Mouse (Mus musculus): ENCODE measurements around the gene Ercc2. TPM values are rescaled to one million over a fixed set of nuclear protein-coding genes. Genes with fewer than 3 reads are reported as not detected.

The Ercc2 gene
- 9.9 TPM for polyA plus RNA-seq (2017; shearing (Covaris generic))

GRCm38 (mm10) chr7:19381377-19382165, at the start of gene Ercc2:
Gene Ercc2, plus strand, starts transcription at chr7:19382010.

GRCm38 (mm10) chr7:19344237-19344847, 37.5 kb upstream of the Ercc2 start, which contains the start of gene Ercc1:
Gene Ercc1, plus strand, starts transcription at chr7:19344778.

GRCm38 (mm10) chr7:19359299-19359891, 22.4 kb upstream of the Ercc2 start, which contains the start of the genes Cd3eap and Ppp1r13l:
Gene Cd3eap, minus strand, starts transcription at chr7:19359483.
Gene Ppp1r13l, plus strand, starts transcription at chr7:19359749.

GRCm38 (mm10) chr7:19403731-19404296, 22.0 kb downstream of the Ercc2 start, which contains the start of gene Klc3:
Gene Klc3, minus strand, starts transcription at chr7:19404104.

GRCm38 (mm10) chr7:19404476-19404875, 22.7 kb downstream of the Ercc2 start, which contains the start of gene Ckm:
Gene Ckm, plus strand, starts transcription at chr7:19404776.

Other genes with a start within 250 kb of the Ercc2 start
- 9.7 TPM for gene Qpctl, start 232.7 kb upstream of the Ercc2 start, polyA plus RNA-seq (2017; shearing (Covaris generic))
- gene Snrpd2, start 232.3 kb upstream of the Ercc2 start, polyA plus RNA-seq (2017; shearing (Covaris generic)), result 51.3 TPM
- gene Gipr, start 215.9 kb upstream of the Ercc2 start, polyA plus RNA-seq (2017; shearing (Covaris generic)), result not detected
- gene Eml2, start 205.6 kb upstream of the Ercc2 start, polyA plus RNA-seq (2017; shearing (Covaris generic)), result 31.6 TPM
- gene Gpr4, start 169.5 kb upstream of the Ercc2 start, polyA plus RNA-seq (2017; shearing (Covaris generic)), result 0.16 TPM
- gene Opa3, start 153.7 kb upstream of the Ercc2 start, polyA plus RNA-seq (2017; shearing (Covaris generic)), result 25.4 TPM
- gene Vasp, start 110.2 kb upstream of the Ercc2 start, polyA plus RNA-seq (2017; shearing (Covaris generic)), result 333 TPM
- 2.8 TPM for gene Ppm1n, start 101.9 kb upstream of the Ercc2 start, polyA plus RNA-seq (2017; shearing (Covaris generic))
- not detected for gene Rtn2, start 99.4 kb upstream of the Ercc2 start, polyA plus RNA-seq (2017; shearing (Covaris generic))
- 0.78 TPM for gene Fosb, start 72.0 kb upstream of the Ercc2 start, polyA plus RNA-seq (2017; shearing (Covaris generic))
- gene Ercc1, start 37.2 kb upstream of the Ercc2 start, polyA plus RNA-seq (2017; shearing (Covaris generic)), result 86.2 TPM
- 13.9 TPM for gene Cd3eap, start 22.5 kb upstream of the Ercc2 start, polyA plus RNA-seq (2017; shearing (Covaris generic))
- 0.20 TPM for gene Ppp1r13l, start 22.3 kb upstream of the Ercc2 start, polyA plus RNA-seq (2017; shearing (Covaris generic))
- 17.0 TPM for gene Klc3, start 22.1 kb downstream of the Ercc2 start, polyA plus RNA-seq (2017; shearing (Covaris generic))
- gene Ckm, start 22.8 kb downstream of the Ercc2 start, polyA plus RNA-seq (2017; shearing (Covaris generic)), result not detected
- 2.0 TPM for gene Mark4, start 76.8 kb downstream of the Ercc2 start, polyA plus RNA-seq (2017; shearing (Covaris generic))
- not detected for gene Exoc3l2, start 81.3 kb downstream of the Ercc2 start, polyA plus RNA-seq (2017; shearing (Covaris generic))
- 0.28 TPM for gene Bloc1s3, start 126.4 kb downstream of the Ercc2 start, polyA plus RNA-seq (2017; shearing (Covaris generic))
- gene Trappc6a, start 126.4 kb downstream of the Ercc2 start, polyA plus RNA-seq (2017; shearing (Covaris generic)), result 115 TPM
- not detected for gene Nkpd1, start 135.8 kb downstream of the Ercc2 start, polyA plus RNA-seq (2017; shearing (Covaris generic))
- gene Ppp1r37, start 181.1 kb downstream of the Ercc2 start, polyA plus RNA-seq (2017; shearing (Covaris generic)), result 4.3 TPM
- 1.6 TPM for gene Zfp296, start 195.3 kb downstream of the Ercc2 start, polyA plus RNA-seq (2017; shearing (Covaris generic))
- 95.3 TPM for gene Gemin7, start 195.6 kb downstream of the Ercc2 start, polyA plus RNA-seq (2017; shearing (Covaris generic))
- gene Clasrp, start 222.5 kb downstream of the Ercc2 start, polyA plus RNA-seq (2017; shearing (Covaris generic)), result 15.3 TPM
- 24.3 TPM for gene Relb, start 247.4 kb downstream of the Ercc2 start, polyA plus RNA-seq (2017; shearing (Covaris generic))

Data from activated CD4-positive, CD25-positive, alpha-beta regulatory T cell, adult 9 weeks (primary cell).